Mouse (Mus musculus): ENCODE data around the gene Rplp1. TPM values are rescaled to one million over a fixed set of nuclear protein-coding genes. Genes with fewer than 3 reads are reported as not detected.

Gene Rplp1
- polyA plus RNA-seq (2015; fragmentation: Nextera tagmentation; extraction: Ambion mirVana): 1,461 and 1,709 TPM in 2 replicates

- Histone ChIP-seq H3K36me3 (ENCODE audit: insufficient read depth, low read length) (peaks cover 21% of the 10 kb centered on the region), H3K9me3 (replicated peaks; ENCODE audit: low read length) (no peaks in the 10 kb centered on the region), H3K4me2 (ENCODE audit: low read length) (peak within 1 kb of the TSS; percentile 89), H3K4me1 (replicated peaks; ENCODE audit: insufficient read depth, low read length) (0 out of 2 replicates have a peak, but pooled peaks cover 13% of the 10 kb centered on the region), H3K4me3 (replicated peaks; ENCODE audit: low read depth, low read length) (peak within 1 kb of the TSS; percentile 70), H3K9ac (ENCODE audit: low read depth, low read length) (peak within 1 kb of the TSS; percentile 79), H3K27me3 (ENCODE audit: insufficient read depth, low read length) (no peaks in the 10 kb centered on the region), H3K27ac (peak within 1 kb of the TSS; percentile 94)
- peak; percentile 95 for ATAC-seq (replicated peaks; ENCODE audit: low FRiP score, low read depth)
- DNase-seq (ENCODE audit: low spot score): peak; percentile 98
- WGBS: under 1% methylated on average over 69 of the region's 70 CpGs
- TF ChIP-seq CTCF (IDR thresholded peaks at IDR 0.05; ENCODE audit: low read depth): no peak
Observed at GRCm38 (mm10) chr9:61914203-61914916, at the start of gene Rplp1. Gene Rplp1, minus strand, starts transcription at chr9:61914542.

DNA sequence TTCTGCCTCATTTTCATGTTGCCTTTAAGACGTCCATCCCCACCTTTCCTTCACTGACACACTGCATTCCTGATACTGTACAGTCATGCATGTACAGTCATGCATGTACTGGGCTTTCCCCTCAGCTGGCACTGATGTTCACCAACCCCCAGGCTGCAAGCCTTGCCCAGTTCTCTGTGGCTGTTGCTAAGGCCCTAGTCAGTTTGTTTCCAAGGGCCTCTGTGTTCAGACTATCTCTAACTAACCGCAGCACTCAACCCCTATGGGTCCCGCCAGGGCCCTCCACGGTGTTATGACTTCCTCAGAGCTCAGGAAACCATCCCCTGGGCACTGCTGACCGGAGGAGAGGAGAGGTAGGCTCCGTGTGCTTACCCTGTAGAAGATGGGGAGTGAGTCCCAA lies 49.0 kb upstream of the Rplp1 start:
- Histone ChIP-seq H3K9me3 (replicated peaks; ENCODE audit: low read length) (no peaks in the 10 kb centered on the region), H3K4me2 (ENCODE audit: low read length) (no peak overlapping the region), H3K36me3 (ENCODE audit: insufficient read depth, low read length) (no peaks in the 10 kb centered on the region), H3K27me3 (ENCODE audit: insufficient read depth, low read length) (no peaks in the 10 kb centered on the region), H3K27ac (no peak overlapping the region), H3K9ac (ENCODE audit: low read depth, low read length) (no peak overlapping the region), H3K4me1 (replicated peaks; ENCODE audit: insufficient read depth, low read length) (0 out of 2 replicates have a peak, but pooled peaks cover 5% of the 10 kb centered on the region), H3K4me3 (replicated peaks; ENCODE audit: low read depth, low read length) (no peak overlapping the region)
- no peak; the same call in 1 of the 2 replicates for ATAC-seq (replicated peaks; ENCODE audit: low FRiP score, low read depth)
- DNase-seq (ENCODE audit: low spot score): no peak
- TF ChIP-seq CTCF (IDR thresholded peaks at IDR 0.05; ENCODE audit: low read depth): no peak
- WGBS: 58% methylated on average over 6 of the region's 6 CpGs

DNA sequence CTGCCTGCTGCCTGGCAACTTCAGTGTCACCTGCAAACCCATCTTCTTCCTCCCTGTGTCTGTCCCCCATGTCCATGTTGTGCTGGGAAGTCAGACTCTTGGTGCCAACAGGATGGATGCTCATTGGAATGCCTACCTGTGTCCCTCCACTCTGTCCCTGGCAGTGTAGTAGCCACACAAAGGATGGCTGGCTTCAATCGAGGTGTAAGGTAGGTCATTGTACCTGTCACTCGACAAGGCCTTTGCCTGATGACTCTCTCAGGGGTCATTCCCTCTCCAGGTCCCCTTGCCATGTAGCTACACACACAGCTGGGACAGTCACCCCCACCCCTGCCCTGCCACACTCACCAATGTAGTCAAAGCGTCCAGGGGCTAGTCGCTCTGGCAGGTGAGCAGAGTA lies 46.8 kb upstream of the Rplp1 start:
- H3K36me3 ChIP-seq (ENCODE audit: insufficient read depth, low read length): no peaks in the 10 kb centered on the region
- ATAC-seq (replicated peaks; ENCODE audit: low FRiP score, low read depth) (no peak), DNase-seq (ENCODE audit: low spot score) (no peak)
- no peaks in the 10 kb centered on the region for H3K9me3 ChIP-seq (replicated peaks; ENCODE audit: low read length)
- no peaks in the 10 kb centered on the region for H3K27me3 ChIP-seq (ENCODE audit: insufficient read depth, low read length)
- no peak overlapping the region for H3K4me2 ChIP-seq (ENCODE audit: low read length)
- no peak for TF ChIP-seq CTCF (IDR thresholded peaks at IDR 0.05; ENCODE audit: low read depth)
- 83% methylated on average over 4 of the region's 4 CpGs for WGBS
- 0 out of 2 replicates have a peak, but pooled peaks cover 5% of the 10 kb centered on the region for H3K4me1 ChIP-seq (replicated peaks; ENCODE audit: insufficient read depth, low read length)
- H3K4me3 ChIP-seq (replicated peaks; ENCODE audit: low read depth, low read length): no peak overlapping the region
- H3K9ac ChIP-seq (ENCODE audit: low read depth, low read length): no peak overlapping the region
- no peak overlapping the region for H3K27ac ChIP-seq

GRCm38 (mm10) chr9:61960753-61961152 lies 46.4 kb upstream of the Rplp1 start:
- ATAC-seq (replicated peaks; ENCODE audit: low FRiP score, low read depth): peak; percentile 51; the same call in 1 of the 2 replicates
- DNase-seq (ENCODE audit: low spot score): no peak
- Histone ChIP-seq H3K4me1 (replicated peaks; ENCODE audit: insufficient read depth, low read length) (0 out of 2 replicates have a peak, but pooled peaks cover 5% of the 10 kb centered on the region), H3K27me3 (ENCODE audit: insufficient read depth, low read length) (no peaks in the 10 kb centered on the region), H3K9me3 (replicated peaks; ENCODE audit: low read length) (no peaks in the 10 kb centered on the region), H3K27ac (no peak overlapping the region; the same call in 1 of the 2 replicates), H3K9ac (ENCODE audit: low read depth, low read length) (no peak overlapping the region), H3K4me3 (replicated peaks; ENCODE audit: low read depth, low read length) (no peak overlapping the region), H3K36me3 (ENCODE audit: insufficient read depth, low read length) (no peaks in the 10 kb centered on the region; the same call in 1 of the 2 replicates), H3K4me2 (ENCODE audit: low read length) (no peak overlapping the region)
- 43% methylated on average over 5 of the region's 5 CpGs for WGBS
- TF ChIP-seq CTCF (IDR thresholded peaks at IDR 0.05; ENCODE audit: low read depth): no peak

- no peak overlapping the region for H3K9ac ChIP-seq (ENCODE audit: low read depth, low read length)
- no peak overlapping the region for H3K4me2 ChIP-seq (ENCODE audit: low read length)
- H3K27me3 ChIP-seq (ENCODE audit: insufficient read depth, low read length): no peaks in the 10 kb centered on the region
- TF ChIP-seq CTCF (IDR thresholded peaks at IDR 0.05; ENCODE audit: low read depth): no peak
- H3K9me3 ChIP-seq (replicated peaks; ENCODE audit: low read length): no peaks in the 10 kb centered on the region
- ATAC-seq (replicated peaks; ENCODE audit: low FRiP score, low read depth) (no peak), DNase-seq (ENCODE audit: low spot score) (no peak)
- 83% methylated on average over 1 of the region's 1 CpGs for WGBS
- no peak overlapping the region for H3K4me3 ChIP-seq (replicated peaks; ENCODE audit: low read depth, low read length)
- H3K27ac ChIP-seq: no peak overlapping the region; the same call in 1 of the 2 replicates
- 0 out of 2 replicates have a peak, but pooled peaks cover 5% of the 10 kb centered on the region for H3K4me1 ChIP-seq (replicated peaks; ENCODE audit: insufficient read depth, low read length)
- no peaks in the 10 kb centered on the region; the same call in 1 of the 2 replicates for H3K36me3 ChIP-seq (ENCODE audit: insufficient read depth, low read length)
Observed at GRCm38 (mm10) chr9:61959921-61960569, 45.7 kb upstream of the Rplp1 start.

DNA sequence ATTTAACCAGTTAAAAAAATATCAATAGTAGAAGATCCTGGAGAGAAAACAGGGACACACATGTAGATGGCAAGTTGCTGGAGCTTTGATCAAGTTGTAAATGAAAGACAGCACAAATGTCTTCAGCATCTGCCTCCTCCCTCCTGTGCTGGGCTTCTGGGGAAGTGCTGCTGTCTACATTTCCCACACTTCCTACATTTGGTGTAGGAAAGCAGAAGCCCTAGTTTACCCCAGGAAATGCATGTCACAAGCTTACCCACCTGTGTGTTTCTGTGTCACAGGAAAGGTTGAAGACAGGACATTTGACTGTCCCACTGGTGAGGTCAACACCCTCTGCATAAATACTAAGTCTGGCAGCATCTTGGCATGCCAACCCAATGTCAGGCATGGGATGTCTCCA lies 40.4 kb upstream of the Rplp1 start:
- ATAC-seq (replicated peaks; ENCODE audit: low FRiP score, low read depth) (no peak), DNase-seq (ENCODE audit: low spot score) (no peak)
- H3K4me2 ChIP-seq (ENCODE audit: low read length): no peak overlapping the region
- H3K27me3 ChIP-seq (ENCODE audit: insufficient read depth, low read length): no peaks in the 10 kb centered on the region
- H3K4me1 ChIP-seq (replicated peaks; ENCODE audit: insufficient read depth, low read length): no peaks in the 10 kb centered on the region
- no peak overlapping the region for H3K27ac ChIP-seq
- H3K9me3 ChIP-seq (replicated peaks; ENCODE audit: low read length): no peaks in the 10 kb centered on the region
- TF ChIP-seq CTCF (IDR thresholded peaks at IDR 0.05; ENCODE audit: low read depth): no peak
- no peak overlapping the region for H3K4me3 ChIP-seq (replicated peaks; ENCODE audit: low read depth, low read length)
- no peaks in the 10 kb centered on the region; the same call in 1 of the 2 replicates for H3K36me3 ChIP-seq (ENCODE audit: insufficient read depth, low read length)
- no peak overlapping the region for H3K9ac ChIP-seq (ENCODE audit: low read depth, low read length)
